Mouse (Mus musculus) CH12.LX (cell line): ENCODE results near the gene Ddx41. TPM values are rescaled to one million over a fixed set of nuclear protein-coding genes. Genes with fewer than 3 reads are reported as not detected.

Experiments used
- DNase-seq: peaks from one replicate; pipeline ENCODE4 v3.0.0-alpha.2; 2013; ENCODE audit errors: extremely low read depth
- H3K27ac ChIP-seq: 2 replicates; pipeline ENCODE4 v1.5.1; 2012; ENCODE audit warnings: low read depth, mild to moderate bottlenecking, control low read depth, moderate library complexity; ENCODE audit not compliant: insufficient read depth
- H3K27me3 ChIP-seq: replicated peaks from 2 replicates; pipeline ENCODE3; 2012; ENCODE audit warnings: inconsistent platforms
- H3K36me3 ChIP-seq, 2 experiments: replicated peaks in 1 of 2; 2 replicates each; pipeline versions ENCODE3 to v1.6.1; 2012; ENCODE audit warnings: inconsistent platforms in 1 of 2, low read length in 1 of 2, mild to moderate bottlenecking in 1 of 2, mixed read lengths in 1 of 2, moderate library complexity in 1 of 2; ENCODE audit not compliant: control insufficient read depth in 1 of 2, insufficient read depth in 1 of 2
- H3K4me1 ChIP-seq, 2 experiments: 2 replicates each; pipeline ENCODE4 v1.6.1; 2012; ENCODE audit warnings: inconsistent platforms in 1 of 2, moderate library complexity in 1 of 2; ENCODE audit not compliant: insufficient read depth in 2 of 2, control insufficient read depth in 1 of 2
- H3K4me2 ChIP-seq: 2 replicates; pipeline ENCODE4 v1.6.1; 2012; ENCODE audit warnings: low read depth, mild to moderate bottlenecking, control low read depth; ENCODE audit not compliant: poor library complexity, insufficient read depth, severe bottlenecking
- H3K4me3 ChIP-seq, 3 experiments: fragments of 150-350 bp in 1 of 3; sonication (generic) in 1 of 3; replicated peaks in 1 of 3; 2 replicates each; pipeline versions ENCODE3 to v1.5.1; 2011 to 2012; ENCODE audit warnings: low read depth in 2 of 3, low read length in 2 of 3, mild to moderate bottlenecking in 2 of 3, moderate library complexity in 2 of 3, control low read depth in 1 of 3, improper control_type of control experiment in 1 of 3, inconsistent platforms in 1 of 3, mixed read lengths in 1 of 3; ENCODE audit not compliant: poor library complexity in 1 of 3
- H3K79me2 ChIP-seq: replicated peaks from 2 replicates; pipeline ENCODE4 v1.6.1; 2012; ENCODE audit warnings: mild to moderate bottlenecking, moderate library complexity; ENCODE audit not compliant: control insufficient read depth, poor library complexity, insufficient read depth, severe bottlenecking; ENCODE audit errors: extremely low read depth
- H3K9ac ChIP-seq: 2 replicates; pipeline ENCODE4 v1.6.1; 2012; ENCODE audit warnings: low read depth, mild to moderate bottlenecking, control low read depth, moderate library complexity; ENCODE audit not compliant: insufficient read depth
- H3K9me3 ChIP-seq: replicated peaks from 2 replicates; pipeline ENCODE3; 2012; ENCODE audit warnings: low read length, inconsistent platforms, mixed read lengths
- CHD1 ChIP-seq: IDR thresholded peaks from 2 replicates; pipeline ENCODE4 v1.6.1; 2012; ENCODE audit warnings: low read depth, low read length, improper control_type of control experiment, inconsistent platforms
- CHD2 ChIP-seq: IDR thresholded peaks from 2 replicates; pipeline ENCODE4 v1.6.1; 2011; ENCODE audit warnings: low read length, improper control_type of control experiment
- E2F4 ChIP-seq: IDR thresholded peaks from 2 replicates; pipeline ENCODE4 v1.6.1; 2011; ENCODE audit warnings: low read depth, low read length, improper control_type of control experiment; ENCODE audit not compliant: insufficient replicate concordance
- GABPA ChIP-seq: IDR thresholded peaks from 2 replicates; pipeline ENCODE4 v1.6.1; 2012; ENCODE audit warnings: low read depth, low read length, improper control_type of control experiment, inconsistent platforms; ENCODE audit not compliant: insufficient replicate concordance
- HCFC1 ChIP-seq: IDR thresholded peaks from 2 replicates; pipeline ENCODE4 v1.6.1; 2012; ENCODE audit warnings: low read depth, mild to moderate bottlenecking, inconsistent platforms, low read length, improper control_type of control experiment
- KAT2A ChIP-seq: IDR thresholded peaks from 2 replicates; pipeline ENCODE4 v1.6.1; 2012; ENCODE audit warnings: low read length, improper control_type of control experiment, inconsistent platforms; ENCODE audit not compliant: insufficient replicate concordance
- MAZ ChIP-seq: IDR thresholded peaks from 2 replicates; pipeline ENCODE4 v1.6.1; 2012; ENCODE audit warnings: low read depth, mild to moderate bottlenecking, inconsistent platforms, low read length, improper control_type of control experiment, moderate library complexity
- MEF2A ChIP-seq: IDR thresholded peaks from 2 replicates; pipeline ENCODE4 v1.6.1; 2014; ENCODE audit warnings: low read depth, mild to moderate bottlenecking, inconsistent platforms, low read length, improper control_type of control experiment, borderline replicate concordance
- NELFE ChIP-seq: IDR thresholded peaks from 2 replicates; pipeline ENCODE4 v1.6.1; 2011; ENCODE audit warnings: low read depth, low read length, improper control_type of control experiment
- POLR2A ChIP-seq: IDR thresholded peaks from 2 replicates; pipeline ENCODE4 v1.6.1; 2011; ENCODE audit warnings: low read depth, mild to moderate bottlenecking, improper control_type of control experiment, low read length
- RAD21 ChIP-seq: IDR thresholded peaks from 2 replicates; pipeline ENCODE4 v1.6.1; 2011; ENCODE audit warnings: low read depth, mild to moderate bottlenecking, low read length, improper control_type of control experiment, moderate library complexity
- TBP ChIP-seq: conservative IDR thresholded peaks from 2 replicates; pipeline ENCODE4 v1.6.1; 2011; ENCODE audit warnings: low read depth, low read length, improper control_type of control experiment
- UBTF ChIP-seq: IDR thresholded peaks from 2 replicates; pipeline ENCODE4 v1.6.1; 2012; ENCODE audit warnings: low read depth, mild to moderate bottlenecking, inconsistent platforms, low read length, improper control_type of control experiment, moderate library complexity
- dilution Hi-C: fragments of 300-500 bp; cut with MboI; formaldehyde crosslinking; loops from 2 replicates; pipeline ENCODE4 v1.14.3; 2020; ENCODE audit warnings: low sequenced_read_pairs; ENCODE audit not compliant: extremely low pct_unique_long_range_greater_than_20kb, extremely low pct_ligation_motif_present
- in situ Hi-C: fragments of 300-500 bp; cut with MboI; formaldehyde crosslinking; loops from 3 replicates; pipeline ENCODE4 v1.14.3; 2019; ENCODE audit warnings: low sequenced_read_pairs, low pct_ligation_motif_present, low pct_unique_long_range_greater_than_20kb, mixed read lengths
- polyA plus RNA-seq: library from polyadenylated mRNA; unstranded; fragments of >175 nt; gene quantifications from 2 replicates; pipeline ENCODE4 v1.2.1, GENCODE M21; 2012; ENCODE audit warnings: low read depth; ENCODE audit not compliant: insufficient read length
- total RNA-seq, 2 experiments: library from RNA; depleted of rRNA; stranded (reverse); fragments of 300-350 nt in 1 of 2; fragments of >200 nt in 1 of 2; gene quantifications; 2 replicates each; pipeline ENCODE4 v1.2.3; 2012 to 2014

Gene Ddx41
- total and polyA plus RNA-seq, 3 experiments = 56.6 to 107 (median 95.3) TPM

GRCm38 (mm10) chr13:55486029-55486794 lies 50.2 kb downstream of the Ddx41 start:
- H3K36me3 ChIP-seq = no peaks in the 10 kb centered on the region
- H3K4me1 ChIP-seq = peaks cover 5 to 10% of the 10 kb centered on the region in 2 experiments; a peak in 3 of 4 replicates
- DNase-seq = no peak
- no peaks in the 10 kb centered on the region for H3K79me2 ChIP-seq
- dilution Hi-C loops = no loop called here
- H3K4me2 ChIP-seq = no peak overlapping the region
- H3K27ac ChIP-seq = no peak overlapping the region
- no peaks in the 10 kb centered on the region for H3K9me3 ChIP-seq
- TF ChIP-seq HCFC1 = no peak
- TF ChIP-seq RAD21 = no peak
- TF ChIP-seq, all 38 proteins: peak for 0
- no peak overlapping the region for H3K9ac ChIP-seq
- in situ Hi-C loops = no loop called here
- H3K27me3 ChIP-seq = peaks cover 87% of the 10 kb centered on the region
- H3K4me3 ChIP-seq = no peak overlapping the region

DNA sequence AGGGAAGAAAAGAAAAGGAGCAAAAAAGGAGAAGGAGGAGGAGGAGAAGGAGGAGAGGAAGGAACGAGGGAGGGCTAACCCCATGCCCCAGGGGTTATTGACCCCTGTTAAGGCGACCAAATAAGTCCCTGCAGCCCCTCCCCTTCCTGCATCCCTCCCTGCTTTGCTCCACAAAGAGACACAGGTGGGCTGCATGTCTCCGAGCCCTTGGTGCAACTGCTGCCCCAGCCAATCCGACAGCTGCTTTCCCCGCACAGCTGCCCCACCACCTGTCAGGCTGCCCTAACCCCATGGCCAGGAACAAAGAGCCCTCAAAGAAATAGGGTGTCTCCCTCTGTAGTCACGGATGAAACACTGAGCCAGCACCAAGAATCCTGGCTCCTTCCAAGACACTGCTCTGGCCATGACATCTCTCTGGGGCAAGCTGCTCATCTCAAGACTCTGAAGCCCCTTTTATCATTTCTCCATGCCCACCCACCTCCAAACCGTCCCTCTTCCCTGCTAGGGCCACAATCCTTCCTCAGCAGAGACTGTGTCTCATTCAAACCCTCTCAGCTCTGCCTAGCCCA lies 51.9 kb downstream of the Ddx41 start:
- Histone ChIP-seq H3K9me3 (peaks cover 4% of the 10 kb centered on the region), H3K4me2 (no peak overlapping the region), H3K27ac (no peak overlapping the region), H3K4me1 (peaks cover 5 to 10% of the 10 kb centered on the region in 2 experiments; a peak in 3 of 4 replicates), H3K9ac (no peak overlapping the region), H3K27me3 (peaks cover 95% of the 10 kb centered on the region), H3K79me2 (no peaks in the 10 kb centered on the region), H3K36me3 (no peaks in the 10 kb centered on the region), H3K4me3 (no peak overlapping the region)
- dilution Hi-C loops = no loop called here
- DNase-seq = no peak
- TF ChIP-seq NELFE (no peak), CHD1 (no peak), KAT2A (no peak), MAZ (no peak), E2F4 (no peak), UBTF (no peak), TBP (no peak), GABPA (no peak)
- in situ Hi-C loops = no loop called here

DNA sequence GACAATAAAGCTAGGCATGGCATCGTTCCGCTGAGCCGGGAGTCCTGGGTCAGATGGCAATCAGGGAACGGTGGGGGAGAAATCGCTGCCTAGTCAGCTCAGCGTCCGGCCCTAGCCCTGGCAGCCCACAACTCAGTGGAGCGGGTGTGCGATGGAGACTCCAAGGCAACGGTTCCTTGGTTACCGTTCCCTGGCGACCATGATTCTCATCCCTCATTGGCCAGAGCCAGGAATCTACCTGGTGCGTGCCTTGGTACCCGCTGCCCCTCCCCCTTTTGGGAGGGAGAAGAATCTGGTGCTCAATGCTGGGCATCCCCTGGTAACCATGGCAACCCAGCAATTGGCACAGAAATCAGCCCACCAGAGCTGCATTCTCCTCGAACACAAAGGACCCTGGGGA lies 52.9 kb downstream of the Ddx41 start:
- in situ Hi-C loops = no loop called here
- dilution Hi-C loops = no loop called here

More for the DNA sequence above, 52.9 kb downstream of the Ddx41 start:
- H3K4me3 ChIP-seq = no peak overlapping the region
- peaks cover 96% of the 10 kb centered on the region for H3K27me3 ChIP-seq
- no peak overlapping the region for H3K9ac ChIP-seq
- no peak for TF ChIP-seq E2F4
- TF ChIP-seq CHD2 = no peak
- TF ChIP-seq POLR2A = no peak
- TF ChIP-seq MEF2A = no peak
- H3K36me3 ChIP-seq = no peaks in the 10 kb centered on the region
- H3K9me3 ChIP-seq = peaks cover 4% of the 10 kb centered on the region
- H3K79me2 ChIP-seq = no peaks in the 10 kb centered on the region
- H3K4me1 ChIP-seq = peaks cover 12 to 15% of the 10 kb centered on the region in 2 experiments; a peak in 3 of 4 replicates
- no peak overlapping the region for H3K4me2 ChIP-seq
- no peak overlapping the region for H3K27ac ChIP-seq
- no peak for DNase-seq
